In genomic region chr9:49488912-49489895, GRCm38 (mm10) we compare ENCODE assay signal across 8 mouse cellular contexts. TPM values are rescaled to one million over a fixed set of nuclear protein-coding genes. Genes with fewer than 3 reads are reported as not detected.
DNase-seq lines count a peak whose midpoint lies in the region; ATAC-seq and TF ChIP-seq lines count a peak whose summit lies in the region.

No protein-coding gene starts in this region.

- dilution Hi-C loops in CH12.LX (cut with MboI; ENCODE audit: extremely low pct_ligation_motif_present, extremely low pct_unique_long_range_greater_than_20kb, low sequenced_read_pairs): no loop called here

- H3K4me3 ChIP-seq in CH12.LX (replicated peaks in 1 of 3; ENCODE audit: low read depth in 2 of 3, low read length in 2 of 3, poor library complexity in 1 of 3): peak overlapping the region in 1 of 3 experiments; percentile 2
- no peak overlapping the region for H3K4me3 ChIP-seq in forebrain, embryonic 12.5 days (replicated peaks)
- no peak overlapping the region for H3K4me3 ChIP-seq in heart, postnatal 0 days (ENCODE audit: low read depth, low read length)
- H3K4me3 ChIP-seq in liver, embryonic 14.5 days (ENCODE audit: insufficient read depth in 1 of 2, low read depth in 2 of 2, low read length in 2 of 2): no peak overlapping the region
- H3K4me3 ChIP-seq in neural tube, embryonic 12.5 days: no peak overlapping the region
- H3K4me3 ChIP-seq in stomach, postnatal 0 days (ENCODE audit: low read depth, low read length): no peak overlapping the region

- H3K4me2 ChIP-seq in CH12.LX (ENCODE audit: insufficient read depth, low read depth, poor library complexity, severe bottlenecking): peak overlapping the region; percentile 64
- peak overlapping the region; percentile 39 for H3K4me2 ChIP-seq in forebrain, embryonic 12.5 days
- H3K4me2 ChIP-seq in heart, postnatal 0 days (ENCODE audit: low read depth, low read length): 0 out of 2 replicates have a peak overlapping the region, but pooled peaks have one; percentile 27
- no peak overlapping the region for H3K4me2 ChIP-seq in liver, embryonic 14.5 days (ENCODE audit: low read depth)
- H3K4me2 ChIP-seq in neural tube, embryonic 12.5 days (replicated peaks): peak overlapping the region; percentile 33
- peak overlapping the region; percentile 20; the same call in 1 of the 2 replicates for H3K4me2 ChIP-seq in stomach, postnatal 0 days (replicated peaks; ENCODE audit: low read depth)

- H3K9me3 ChIP-seq in CH12.LX (replicated peaks; ENCODE audit: low read length): no peaks in the 10 kb centered on the region
- no peaks in the 10 kb centered on the region for H3K9me3 ChIP-seq in forebrain, embryonic 12.5 days
- H3K9me3 ChIP-seq in heart, postnatal 0 days (replicated peaks; ENCODE audit: control insufficient read depth, low read length): no peaks in the 10 kb centered on the region
- no peaks in the 10 kb centered on the region for H3K9me3 ChIP-seq in liver, embryonic 14.5 days (ENCODE audit: control insufficient read depth, low read length)
- no peaks in the 10 kb centered on the region for H3K9me3 ChIP-seq in neural tube, embryonic 12.5 days
- H3K9me3 ChIP-seq in stomach, postnatal 0 days (ENCODE audit: control insufficient read depth, low read length): no peaks in the 10 kb centered on the region

- no peak for TF ChIP-seq EP300 in CH12.LX (IDR thresholded peaks at IDR 0.05; ENCODE audit: low read length)
- no peak for TF ChIP-seq EP300 in heart, postnatal 0 days (IDR thresholded peaks at IDR 0.05; ENCODE audit: low read depth)
- no peak for TF ChIP-seq EP300 in liver, embryonic 14.5 days (IDR thresholded peaks at IDR 0.05; ENCODE audit: low read depth)
- TF ChIP-seq EP300 in stomach, postnatal 0 days (optimal IDR thresholded peaks at IDR 0.05): no peak

- WGBS in forebrain, embryonic 12.5 days: 38% methylated on average over 16 of the region's 16 CpGs
- 29% methylated on average over 16 of the region's 16 CpGs for WGBS in heart, postnatal 0 days
- 25% methylated on average over 16 of the region's 16 CpGs for WGBS in liver, embryonic 14.5 days (ENCODE audit: insufficient replicate concordance)
- 35% methylated on average over 16 of the region's 16 CpGs for WGBS in neural tube, embryonic 12.5 days
- 23% methylated on average over 16 of the region's 16 CpGs for WGBS in stomach, postnatal 0 days

- in situ Hi-C loops in CH12.LX (cut with MboI; ENCODE audit: low pct_ligation_motif_present, low pct_unique_long_range_greater_than_20kb, low sequenced_read_pairs): loop anchor here (5.0 to 25.0 kb wide), 4 partner anchors 242 to 852 kb away; partner anchors contain the start of genes Htr3b and Tmprss5

- H3K27me3 ChIP-seq in CH12.LX (replicated peaks): peaks cover 5% of the 10 kb centered on the region
- peaks cover 38% of the 10 kb centered on the region for H3K27me3 ChIP-seq in forebrain, embryonic 12.5 days
- 0 out of 2 replicates have a peak, but pooled peaks cover 5% of the 10 kb centered on the region for H3K27me3 ChIP-seq in heart, postnatal 0 days (ENCODE audit: control insufficient read depth, insufficient read depth, low read length)
- no peaks in the 10 kb centered on the region for H3K27me3 ChIP-seq in liver, embryonic 14.5 days (ENCODE audit: control insufficient read depth, insufficient read depth, low read length)
- H3K27me3 ChIP-seq in neural tube, embryonic 12.5 days (replicated peaks): no peaks in the 10 kb centered on the region
- H3K27me3 ChIP-seq in stomach, postnatal 0 days (ENCODE audit: control insufficient read depth, insufficient read depth, low read length): no peaks in the 10 kb centered on the region

- H3K9ac ChIP-seq in CH12.LX (ENCODE audit: insufficient read depth, low read depth): no peak overlapping the region
- no peak overlapping the region for H3K9ac ChIP-seq in forebrain, embryonic 12.5 days
- no peak overlapping the region for H3K9ac ChIP-seq in heart, postnatal 0 days (replicated peaks; ENCODE audit: low read depth, low read length)
- no peak overlapping the region for H3K9ac ChIP-seq in liver, embryonic 14.5 days (replicated peaks)
- H3K9ac ChIP-seq in neural tube, embryonic 12.5 days: no peak overlapping the region
- H3K9ac ChIP-seq in stomach, postnatal 0 days (ENCODE audit: low read length): no peak overlapping the region

- peaks cover 2 to 15% of the 10 kb centered on the region in 2 experiments; a peak in 2 of 4 replicates for H3K4me1 ChIP-seq in CH12.LX (ENCODE audit: control insufficient read depth in 1 of 2, insufficient read depth in 2 of 2)
- peaks cover 20% of the 10 kb centered on the region for H3K4me1 ChIP-seq in forebrain, embryonic 12.5 days
- H3K4me1 ChIP-seq in heart, postnatal 0 days (ENCODE audit: control insufficient read depth, insufficient read depth): no peaks in the 10 kb centered on the region
- H3K4me1 ChIP-seq in liver, embryonic 14.5 days (replicated peaks; ENCODE audit: control insufficient read depth in 2 of 2, insufficient read depth in 2 of 2, low read length in 1 of 2): no peaks in the 10 kb centered on the region
- peaks cover 9% of the 10 kb centered on the region; the same call in 1 of the 2 replicates for H3K4me1 ChIP-seq in neural tube, embryonic 12.5 days
- no peaks in the 10 kb centered on the region for H3K4me1 ChIP-seq in stomach, postnatal 0 days (replicated peaks; ENCODE audit: control insufficient read depth, insufficient read depth)

- peak; percentile 34; the same call in 1 of the 2 replicates for ATAC-seq in forebrain, embryonic 12.5 days (ENCODE audit: low FRiP score)
- no peak for ATAC-seq in heart, postnatal 0 days (ENCODE audit: insufficient read depth, low read depth)
- no peak for ATAC-seq in liver, embryonic 14.5 days (ENCODE audit: insufficient read depth)
- ATAC-seq in neural tube, embryonic 12.5 days (ENCODE audit: low FRiP score, low read depth): peak; percentile 41
- ATAC-seq in stomach, postnatal 0 days (ENCODE audit: low FRiP score, low TSS enrichment): peak; percentile 73

- no peaks in the 10 kb centered on the region for H3K79me2 ChIP-seq in CH12.LX (replicated peaks; ENCODE audit: control insufficient read depth, extremely low read depth, insufficient read depth, poor library complexity, severe bottlenecking)

- H3K36me3 ChIP-seq in CH12.LX (replicated peaks in 1 of 2; ENCODE audit: control insufficient read depth in 1 of 2, insufficient read depth in 1 of 2, low read length in 1 of 2): no peaks in the 10 kb centered on the region
- H3K36me3 ChIP-seq in forebrain, embryonic 12.5 days (replicated peaks): no peaks in the 10 kb centered on the region
- no peaks in the 10 kb centered on the region for H3K36me3 ChIP-seq in heart, postnatal 0 days (replicated peaks; ENCODE audit: control insufficient read depth, insufficient read depth, low read length)
- no peaks in the 10 kb centered on the region for H3K36me3 ChIP-seq in liver, embryonic 14.5 days (replicated peaks; ENCODE audit: control insufficient read depth, insufficient read depth, low read depth)
- no peaks in the 10 kb centered on the region for H3K36me3 ChIP-seq in neural tube, embryonic 12.5 days
- H3K36me3 ChIP-seq in stomach, postnatal 0 days (ENCODE audit: control insufficient read depth, insufficient read depth, low read length): no peaks in the 10 kb centered on the region

- TF ChIP-seq CTCF in CH12.LX (conservative IDR thresholded peaks at IDR 0.05 in 1 of 2, IDR thresholded peaks at IDR 0.05 in 1 of 2; ENCODE audit: low read depth in 2 of 2, low read length in 2 of 2): peak; percentile 97 to 99
- peak; percentile 100 for TF ChIP-seq CTCF in heart, postnatal 0 days (IDR thresholded peaks at IDR 0.05; ENCODE audit: low read depth)
- TF ChIP-seq CTCF in liver, embryonic 14.5 days (IDR thresholded peaks at IDR 0.05; ENCODE audit: low read depth): peak; percentile 98
- peak; percentile 100 for TF ChIP-seq CTCF in stomach, postnatal 0 days (IDR thresholded peaks at IDR 0.05; ENCODE audit: low read depth)

- no peak overlapping the region for H3K27ac ChIP-seq in CH12.LX (ENCODE audit: insufficient read depth, low read depth)
- no peak overlapping the region for H3K27ac ChIP-seq in forebrain, embryonic 12.5 days
- H3K27ac ChIP-seq in heart, postnatal 0 days (ENCODE audit: low read depth): no peak overlapping the region
- no peak overlapping the region for H3K27ac ChIP-seq in liver, embryonic 14.5 days
- no peak overlapping the region for H3K27ac ChIP-seq in neural tube, embryonic 12.5 days
- H3K27ac ChIP-seq in stomach, postnatal 0 days (replicated peaks): no peak overlapping the region

- DNase-seq in CH12.LX (ENCODE audit: extremely low read depth): peak; percentile 76
- peak; percentile 40 for DNase-seq in c-Kit-positive CD71-positive TER-119-positive erythroid progenitor cells, embryonic 14.5 days (ENCODE audit: low spot score)
- DNase-seq in heart, postnatal 0 days (ENCODE audit: low spot score): peak; percentile 59
- peak; percentile 77 to 93 for DNase-seq in kidney, postnatal 36 days
- peak in 2 of 3 experiments; percentile 16 to 19 for DNase-seq in liver, embryonic 14.5 days (ENCODE audit: low read depth in 3 of 3, low spot score in 3 of 3)
- peak; percentile 90 for DNase-seq in stomach, postnatal 0 days (ENCODE audit: low spot score)

- TF ChIP-seq RAD21 in CH12.LX (IDR thresholded peaks at IDR 0.05; ENCODE audit: low read depth, low read length): peak; percentile 100

- no peak for TF ChIP-seq POLR2A in CH12.LX (IDR thresholded peaks at IDR 0.05; ENCODE audit: low read depth, low read length)

TF ChIP-seq in CH12.LX, 34 proteins besides CTCF, POLR2A, EP300 and RAD21 (continues in another document):
- 0 out of 2 replicates have a peak, but pooled peaks have one; percentile 27 for TF ChIP-seq BHLHE40 (IDR thresholded peaks at IDR 0.05; ENCODE audit: low read depth, low read length)
- TF ChIP-seq MYC (IDR thresholded peaks at IDR 0.05; ENCODE audit: low read depth, low read length): peak; percentile 32; the same call in 1 of the 2 replicates
- TF ChIP-seq ELF1 (IDR thresholded peaks at IDR 0.05; ENCODE audit: low read depth, low read length): 0 out of 2 replicates have a peak, but pooled peaks have one; percentile 23
- TF ChIP-seq IRF4 (IDR thresholded peaks at IDR 0.05; ENCODE audit: low read depth, low read length): peak; percentile 63
- TF ChIP-seq TCF12 (IDR thresholded peaks at IDR 0.05; ENCODE audit: low read depth, low read length): peak; percentile 59; the same call in 1 of the 2 replicates

RNA-seq across cellular contexts. Expression of gene Ttc12, which starts 3.2 kb away (rescaled TPM):
- total RNA-seq in CH12.LX (2012; rRNA removed) (0.50 and 0.59 TPM in 2 replicates), CH12.LX (2014; rRNA removed) (0.67 and 0.68 TPM in 2 replicates)
- polyA plus RNA-seq in CH12.LX (2012; ENCODE audit: insufficient read length, low read depth): 0.44 and 0.68 TPM in 2 replicates
- polyA plus RNA-seq in forebrain, embryonic 12.5 days (2016; fragmentation: Nextera tagmentation; extraction: Ambion mirVana): 1.2 and 1.4 TPM in 2 replicates
- 5.3 and 10.5 TPM in 2 replicates for total RNA-seq in heart, postnatal 0 days (2014; rRNA removed; ENCODE audit: low replicate concordance)
- polyA plus RNA-seq in heart, postnatal 0 days (2015; fragmentation: Nextera tagmentation; extraction: Ambion mirVana): 5.1 and 5.4 TPM in 2 replicates
- polyA plus RNA-seq in liver, embryonic 14.5 days (2012; rRNA removed): 0.12 and 0.19 TPM in 2 replicates
- polyA plus RNA-seq in liver, embryonic 14.5 days (2014; fragmentation: Nextera tagmentation; extraction: Ambion mirVana): 0.11 and 0.18 TPM in 2 replicates
- 2.2 TPM in 2 replicates for polyA plus RNA-seq in neural tube, embryonic 12.5 days (2016; fragmentation: Nextera tagmentation; extraction: Ambion mirVana)
- polyA plus RNA-seq in stomach, postnatal 0 days (2015; fragmentation: Nextera tagmentation; extraction: Ambion mirVana): 0.86 and 1.1 TPM in 2 replicates

Comparison
In these comparisons a context has a peak if more than half of its experiments do, and no peak if none do; other contexts are left out.
1. DNase-seq: peak in every context shown above with its lines; median percentile 90 in stomach, postnatal 0 days; 85 in kidney, postnatal 36 days; 76 in CH12.LX; 59 in heart, postnatal 0 days; 40 in c-Kit-positive CD71-positive TER-119-positive erythroid progenitor cells, embryonic 14.5 days; 18 in liver, embryonic 14.5 days.
2. ATAC-seq: peak in forebrain, embryonic 12.5 days (single experiment), neural tube, embryonic 12.5 days (single experiment) and stomach, postnatal 0 days (single experiment); none in heart, postnatal 0 days (single experiment) and liver, embryonic 14.5 days (single experiment).
3. Peak in every context shown above with its lines, with median percentiles within 50 percentile points of each other: CTCF ChIP-seq.